In genomic region chr4:91334177-91334576, GRCm38 (mm10) we compare ENCODE assay signal across 20 mouse cellular contexts.
DNase-seq lines count a peak whose midpoint lies in the region; TF ChIP-seq lines count a peak whose summit lies in the region.
"Had no signal": no experiment of that assay in that cellular context is flagged by ENCODE, and none has a peak within 500 bp of the region (broad histone marks: within the 10 kb centered on the region; RNA-seq: fewer than 3 reads in every experiment).

No protein-coding gene starts in this region.

- TF ChIP-seq CTCF in left cerebral cortex, adult 2 months (IDR thresholded peaks at IDR 0.05): no peak

- no peak overlapping the region for H3K4me3 ChIP-seq in left cerebral cortex, adult 2 months
- H3K4me3 ChIP-seq in ES-E14 (ENCODE audit: insufficient read depth in 1 of 2, low read depth in 1 of 2, low read length in 2 of 2, poor library complexity in 1 of 2, severe bottlenecking in 1 of 2): no peak overlapping the region
- H3K4me3 ChIP-seq: embryonic facial prominence, embryonic 13.5 days; embryonic facial prominence, embryonic 15.5 days; erythroblast, embryonic 14.5 days; forebrain, embryonic 10.5 days; forebrain, embryonic 12.5 days had no signal

- intact Hi-C loops in left cerebral cortex, adult 2 months (cut with DNase I): loop anchor here (10.0 kb wide), 1 partner anchor 69 kb away; no protein-coding TSS in a partner anchor
- intact Hi-C loops in left cerebral cortex, postnatal 4 days (cut with DNase I): no loop called here

- peak overlapping the region; percentile 44 for H3K27ac ChIP-seq in left cerebral cortex, adult 2 months
- no peak overlapping the region for H3K27ac ChIP-seq in ES-E14 (ENCODE audit: insufficient read depth, low read depth, low read length, poor library complexity, severe bottlenecking)
- H3K27ac ChIP-seq: embryonic facial prominence, embryonic 13.5 days; embryonic facial prominence, embryonic 15.5 days; forebrain, embryonic 10.5 days; forebrain, embryonic 12.5 days had no signal

- in situ Hi-C loops in ES-E14 (cut with MboI; ENCODE audit: low sequenced_read_pairs in 2 of 2, unreplicated experiment in 2 of 2): no loop called here

- no peak for DNase-seq in left cerebral cortex, adult 2 months (ENCODE audit: extremely low spot score in 1 of 2, low spot score in 2 of 2)
- no peak for DNase-seq in left cerebral cortex, postnatal 4 days
- no peak for DNase-seq in ES-E14 (ENCODE audit: low read depth, low spot score)
- peak; percentile 58 for DNase-seq in ZHBTc4 (ENCODE audit: low read depth, low spot score)
- DNase-seq in cerebellum, adult 9-11 months: no peak
- DNase-seq in cerebellum, adult 9-10 months: no peak
- DNase-seq: adrenal gland, adult 2 months; adrenal gland, postnatal 10 days; adrenal gland, postnatal 25 days; cerebellum, adult 11 months; cerebellum, adult 18-20 months; cerebellum, adult 8-10 months; cerebellum, postnatal 14 days; cerebellum, postnatal 36 days; embryo, embryonic 11 days had no signal

- H3K4me1 ChIP-seq in ES-E14 (ENCODE audit: control insufficient read depth in 2 of 2, insufficient read depth in 2 of 2, low read length in 2 of 2, poor library complexity in 1 of 2): peaks cover 0 to 5% of the 10 kb centered on the region in 2 experiments; a peak in 2 of 4 replicates
- H3K4me1 ChIP-seq: embryonic facial prominence, embryonic 13.5 days; embryonic facial prominence, embryonic 15.5 days; forebrain, embryonic 10.5 days had no signal

- H3K9me3 ChIP-seq in ES-E14 (ENCODE audit: control insufficient read depth, insufficient read depth, low read depth, low read length): no peaks in the 10 kb centered on the region
- H3K9me3 ChIP-seq: embryonic facial prominence, embryonic 13.5 days; embryonic facial prominence, embryonic 15.5 days; forebrain, embryonic 10.5 days; forebrain, embryonic 12.5 days had no signal

- H3K9ac ChIP-seq in ES-E14 (ENCODE audit: insufficient read depth, low read depth, low read length, poor library complexity, severe bottlenecking): no peak overlapping the region
- H3K9ac ChIP-seq: embryonic facial prominence, embryonic 13.5 days; embryonic facial prominence, embryonic 15.5 days; forebrain, embryonic 12.5 days had no signal

- no peaks in the 10 kb centered on the region for H3K36me3 ChIP-seq in ES-E14 (ENCODE audit: control insufficient read depth, insufficient read depth, low read length, poor library complexity, severe bottlenecking)
- H3K36me3 ChIP-seq: embryonic facial prominence, embryonic 13.5 days; embryonic facial prominence, embryonic 15.5 days had no signal

TF ChIP-seq in ES-E14, 5 proteins besides CTCF, POLR2A, EP300 and RAD21:
- no peak for TF ChIP-seq HCFC1 (IDR thresholded peaks at IDR 0.05; ENCODE audit: borderline replicate concordance, insufficient read depth, low read length)
- TF ChIP-seq MAFK (IDR thresholded peaks at IDR 0.05; ENCODE audit: insufficient read depth, low read depth, low read length): no peak
- no peak for TF ChIP-seq ZC3H11A (IDR thresholded peaks at IDR 0.05; ENCODE audit: borderline replicate concordance, low read depth, low read length)
- TF ChIP-seq ZNF384 (IDR thresholded peaks at IDR 0.05; ENCODE audit: low read depth, low read length): peak; percentile 76
- no peak for TF ChIP-seq CHD2 (IDR thresholded peaks at IDR 0.05; ENCODE audit: low read depth, low read length)
TF ChIP-seq in ES-E14: peak in this region for 1.
